ENCODE assay signal across 10 mouse cellular contexts in genomic region chr13:94135180-94135579, GRCm38 (mm10).
DNase-seq lines count a peak whose midpoint lies in the region; ATAC-seq lines count a peak whose summit lies in the region.
"Had no signal": no experiment of that assay in that cellular context is flagged by ENCODE, and none has a peak within 500 bp of the region (broad histone marks: within the 10 kb centered on the region; RNA-seq: fewer than 3 reads in every experiment).

No protein-coding gene starts in this region.

- ATAC-seq in heart, embryonic 15.5 days (replicated peaks; ENCODE audit: insufficient number of reproducible peaks, insufficient read depth, low FRiP score, low read depth) = peak; percentile 68
- ATAC-seq in limb, embryonic 13.5 days (ENCODE audit: low FRiP score, low read depth) = no peak
- ATAC-seq: midbrain, embryonic 13.5 days had no signal

- no peaks in the 10 kb centered on the region for H3K36me3 ChIP-seq in heart, embryonic 15.5 days
- H3K36me3 ChIP-seq in limb, embryonic 13.5 days = no peaks in the 10 kb centered on the region
- H3K36me3 ChIP-seq: midbrain, embryonic 13.5 days had no signal

- peak; percentile 78 for DNase-seq in kidney, postnatal 10 days
- DNase-seq in kidney, postnatal 25 days = no peak
- DNase-seq in gastrocnemius, adult 18-20 months (ENCODE audit: low spot score) = peak; percentile 60
- no peak for DNase-seq in adrenal gland, adult 2 months
- DNase-seq in embryo, embryonic 9.5 days (ENCODE audit: extremely low spot score) = no peak
- DNase-seq in ovary, postnatal 10 days (ENCODE audit: low spot score) = no peak

- peaks cover 48% of the 10 kb centered on the region for H3K4me1 ChIP-seq in heart, embryonic 15.5 days (replicated peaks)
- peaks cover 69% of the 10 kb centered on the region for H3K4me1 ChIP-seq in limb, embryonic 13.5 days

- H3K9ac ChIP-seq in heart, embryonic 15.5 days = no peak overlapping the region
- H3K9ac ChIP-seq in limb, embryonic 13.5 days = no peak overlapping the region
- H3K9ac ChIP-seq: midbrain, embryonic 13.5 days had no signal

- no peak overlapping the region for H3K4me2 ChIP-seq in heart, embryonic 15.5 days
- no peak overlapping the region for H3K4me2 ChIP-seq in limb, embryonic 13.5 days (replicated peaks)
- H3K4me2 ChIP-seq: midbrain, embryonic 13.5 days had no signal

- no peaks in the 10 kb centered on the region for H3K9me3 ChIP-seq in heart, embryonic 15.5 days (replicated peaks)
- H3K9me3 ChIP-seq in limb, embryonic 13.5 days = no peaks in the 10 kb centered on the region
- H3K9me3 ChIP-seq: midbrain, embryonic 13.5 days had no signal

- 49% methylated on average over 7 of the region's 7 CpGs for WGBS in heart, embryonic 15.5 days
- 38% methylated on average over 7 of the region's 7 CpGs for WGBS in limb, embryonic 13.5 days

- peak overlapping the region; percentile 51 for H3K27ac ChIP-seq in heart, embryonic 15.5 days
- H3K27ac ChIP-seq in limb, embryonic 13.5 days = peak overlapping the region; percentile 61

- no peak overlapping the region for H3K4me3 ChIP-seq in heart, embryonic 15.5 days
- H3K4me3 ChIP-seq in limb, embryonic 13.5 days = no peak overlapping the region
- H3K4me3 ChIP-seq: midbrain, embryonic 13.5 days had no signal

- no peaks in the 10 kb centered on the region for H3K27me3 ChIP-seq in heart, embryonic 15.5 days
- H3K27me3 ChIP-seq in limb, embryonic 13.5 days = no peaks in the 10 kb centered on the region
- H3K27me3 ChIP-seq: CH12.LX; midbrain, embryonic 13.5 days had no signal

Comparison
In these comparisons a context has a peak if more than half of its experiments do, and no peak if none do; other contexts are left out.
1. DNase-seq: peak in kidney, postnatal 10 days (single experiment) and gastrocnemius, adult 18-20 months (single experiment); none in kidney, postnatal 25 days (0 of 2), adrenal gland, adult 2 months (single experiment), embryo, embryonic 9.5 days (single experiment) and ovary, postnatal 10 days (single experiment).